Mouse (Mus musculus) left cerebral cortex, postnatal 10 days (tissue): ENCODE data around the gene Smim6. TPM values are rescaled to one million over a fixed set of nuclear protein-coding genes. Genes with fewer than 3 reads are reported as not detected.
A peak's percentile ranks its signal among the peaks of the same experiment; 100 is the strongest.

Source experiments
- DNase-seq, 2 experiments: peaks; one replicate each; pipeline ENCODE4 v3.0.0; 2021 to 2022; ENCODE audit warnings: low spot score in 2 of 2, mixed read lengths in 1 of 2; ENCODE audit errors: extremely low spot score in 1 of 2
- intact Hi-C: fragments of 180-260 bp; cut with DNase I; formaldehyde crosslinking; loops from one replicate; pipeline ENCODE4 v1.15.1; 2025
- total RNA-seq, 2 experiments: library from RNA; stranded (reverse); gene quantifications; 2 replicates each; pipeline ENCODE4 v1.2.3; 2021

The Smim6 gene
- total RNA-seq, 2 experiments from 2014 or later, result not detected

DNA sequence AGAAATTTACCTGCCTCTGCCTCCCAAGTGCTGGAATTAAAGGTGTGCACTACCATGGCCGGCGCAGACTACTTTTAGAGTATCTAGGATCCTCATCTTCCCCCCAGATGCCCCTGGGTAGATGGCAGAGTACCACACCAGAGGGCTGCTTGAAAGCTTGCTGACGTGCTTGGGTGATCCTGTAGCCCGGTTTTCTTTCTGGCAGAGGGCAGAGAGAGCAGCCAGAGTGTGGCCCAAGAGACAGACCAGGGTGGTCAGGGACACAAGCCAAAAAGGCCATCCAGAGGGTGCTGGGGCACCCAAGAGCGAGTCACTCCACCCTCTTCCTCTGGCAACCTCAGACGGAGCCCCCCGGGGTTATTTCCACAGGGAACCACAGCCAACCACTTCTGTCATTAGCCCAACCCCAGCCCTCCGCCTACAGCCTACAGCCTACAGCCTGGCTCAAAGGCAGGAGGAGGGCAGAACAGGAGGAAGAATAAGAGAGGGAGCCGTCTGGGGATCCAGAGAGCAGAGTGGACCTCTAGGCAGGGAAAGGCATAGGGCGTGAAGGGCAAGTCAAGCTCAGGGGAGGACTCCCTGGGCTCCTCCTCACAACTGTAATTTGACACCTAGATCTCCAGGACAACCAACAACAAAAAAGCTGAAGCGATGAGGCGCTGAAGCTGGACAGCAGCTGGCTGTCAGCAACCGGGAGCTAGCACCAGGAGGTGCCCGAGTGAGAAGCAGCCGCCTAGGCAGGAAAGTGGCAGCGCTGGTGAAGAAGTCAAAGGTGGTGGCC is 12.1 kb upstream of the Smim6 start, which contains the start of gene Smim5:
Gene Smim5, plus strand, starts transcription at position 481 of the 781 bp plus-strand sequence.
- intact Hi-C loops, result no loop called here
- DNase-seq, result no peak

GRCm38 (mm10) chr11:115900561-115901337 is 11.1 kb upstream of the Smim6 start:
- no peak for DNase-seq
- intact Hi-C loops, result no loop called here

DNA sequence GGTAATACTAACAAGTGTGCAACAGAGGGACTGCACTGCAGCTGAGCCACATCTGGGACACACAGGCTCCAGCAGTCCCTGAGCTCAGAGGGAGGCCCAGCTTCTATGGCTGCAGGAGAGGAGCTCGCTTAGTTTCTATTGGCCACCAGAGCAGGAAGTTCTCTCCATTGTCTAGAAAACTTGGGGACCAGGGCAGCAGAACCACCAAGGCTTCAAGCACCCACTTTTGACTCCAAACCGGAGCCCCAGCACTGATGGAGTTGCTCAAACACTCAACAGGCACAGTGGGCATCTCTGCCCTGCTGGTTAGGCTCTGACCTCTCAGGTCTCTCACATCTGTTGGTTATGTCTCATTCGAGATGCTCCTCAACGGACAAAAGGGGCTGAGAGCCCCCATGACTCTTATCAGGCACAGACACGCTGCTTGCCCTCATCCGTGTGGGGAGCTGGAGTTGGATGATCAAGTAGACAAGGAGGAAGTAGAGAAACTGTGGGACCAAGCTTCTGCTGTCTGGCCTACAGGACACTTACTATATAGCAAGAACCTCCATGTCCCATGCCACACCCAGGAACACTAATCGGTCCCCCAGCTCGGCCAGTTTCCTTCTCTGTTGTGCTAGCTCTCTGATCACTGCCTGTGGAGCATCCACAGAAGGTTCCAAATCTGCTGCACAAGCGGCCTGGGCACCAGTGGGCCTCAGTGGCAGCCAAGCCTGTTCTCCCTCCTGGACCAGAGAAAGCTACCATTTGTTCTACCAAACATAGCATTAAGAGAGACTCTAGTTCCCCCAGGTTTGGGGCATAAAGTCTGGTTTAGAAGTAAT is 10.3 kb upstream of the Smim6 start:
- intact Hi-C loops, result no loop called here
- DNase-seq, result no peak

- no peak for DNase-seq
- intact Hi-C loops, result no loop called here
These were observed 9.6 kb upstream of the Smim6 start for GRCm38 (mm10) chr11:115902177-115902576.

DNA sequence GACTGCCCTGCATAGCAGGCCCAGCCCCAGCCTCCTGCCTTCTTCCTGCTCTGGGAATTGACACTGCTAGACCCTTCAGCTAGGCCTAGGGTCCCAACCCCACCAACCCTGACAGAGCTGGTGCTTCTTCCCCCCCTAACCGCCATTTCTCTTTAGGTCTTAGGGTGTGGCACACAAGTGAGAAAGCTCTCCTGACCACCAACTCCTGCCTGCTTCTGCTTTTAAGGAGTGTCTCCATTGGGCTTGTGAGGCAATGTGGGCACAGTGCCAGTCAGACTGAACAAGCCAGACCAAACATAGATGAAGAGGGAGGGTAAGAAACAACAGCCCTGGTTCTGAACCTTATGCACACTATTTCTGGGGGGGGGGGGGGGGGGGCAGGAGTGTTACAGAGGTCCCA is 9.0 kb upstream of the Smim6 start:
- DNase-seq, result no peak
- intact Hi-C loops, result no loop called here

DNA sequence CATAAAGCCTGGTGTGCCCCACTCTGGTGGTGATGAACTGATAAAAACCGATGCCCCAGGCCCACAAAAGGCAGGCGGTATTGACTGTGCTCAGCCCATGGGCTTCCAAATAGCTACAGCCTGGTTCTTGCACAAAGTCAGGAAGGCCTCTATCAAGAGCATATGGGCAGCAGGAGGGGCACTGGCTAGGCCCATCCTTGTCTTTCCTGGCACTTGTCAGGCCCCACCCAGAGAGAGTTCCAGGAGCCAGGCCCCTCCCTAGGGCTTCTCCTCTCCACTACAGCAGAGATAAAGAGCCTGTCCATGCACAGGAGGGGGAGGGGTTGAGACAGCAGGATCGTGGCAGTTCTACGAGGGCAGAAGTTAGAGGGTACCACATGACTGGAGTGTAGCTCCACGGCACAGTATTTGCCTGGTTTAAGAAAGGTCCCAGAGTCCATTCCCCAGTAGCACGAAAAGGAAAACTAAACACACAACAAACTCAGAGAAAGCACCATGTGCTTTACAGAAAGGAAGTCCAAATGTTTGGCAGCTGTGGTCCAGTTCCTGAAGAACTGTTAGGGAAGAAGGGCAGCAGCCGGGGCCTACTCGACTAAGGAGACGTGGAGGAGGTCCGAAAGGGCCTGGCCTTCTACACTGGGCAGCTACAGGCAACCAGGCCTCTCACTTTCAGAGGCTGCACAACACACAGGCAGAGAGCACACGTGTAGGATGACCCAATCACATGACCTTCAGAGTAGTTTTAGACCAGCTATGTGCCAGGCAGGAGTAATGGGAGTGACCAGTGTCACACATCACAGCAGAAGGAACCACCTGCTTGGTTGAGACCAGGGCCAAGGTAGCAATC is 8.2 kb upstream of the Smim6 start:
- intact Hi-C loops, result no loop called here
- no peak for DNase-seq

- no peak for DNase-seq
- intact Hi-C loops, result no loop called here
These were observed 7.4 kb upstream of the Smim6 start for GRCm38 (mm10) chr11:115904231-115904955.

- DNase-seq, result no peak
These were observed 6.6 kb upstream of the Smim6 start for GRCm38 (mm10) chr11:115904956-115905790.

DNA sequence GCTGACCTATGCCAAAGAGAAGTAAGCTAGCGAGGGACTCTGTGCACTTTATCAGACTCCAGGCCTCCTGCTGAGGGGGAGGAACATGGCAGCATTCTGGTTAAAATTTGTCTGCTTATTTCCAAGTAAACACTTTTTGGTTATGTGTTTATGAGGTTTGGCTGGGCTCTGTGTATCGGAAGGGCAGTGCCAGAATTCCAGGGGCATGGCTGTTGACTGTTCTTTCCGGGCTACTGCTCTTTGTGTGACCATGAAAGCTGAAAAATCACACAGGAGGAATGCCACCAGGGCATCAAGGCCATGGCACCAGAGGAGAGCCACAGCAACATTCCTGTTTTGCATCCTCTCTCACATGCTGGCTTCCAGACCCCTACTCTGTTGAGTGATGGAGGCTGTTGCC is 5.7 kb upstream of the Smim6 start:
- intact Hi-C loops, result no loop called here
- no peak for DNase-seq

More at GRCm38 (mm10) chr11:115904956-115905790, 6.6 kb upstream of the Smim6 start:
- intact Hi-C loops, result no loop called here

DNA sequence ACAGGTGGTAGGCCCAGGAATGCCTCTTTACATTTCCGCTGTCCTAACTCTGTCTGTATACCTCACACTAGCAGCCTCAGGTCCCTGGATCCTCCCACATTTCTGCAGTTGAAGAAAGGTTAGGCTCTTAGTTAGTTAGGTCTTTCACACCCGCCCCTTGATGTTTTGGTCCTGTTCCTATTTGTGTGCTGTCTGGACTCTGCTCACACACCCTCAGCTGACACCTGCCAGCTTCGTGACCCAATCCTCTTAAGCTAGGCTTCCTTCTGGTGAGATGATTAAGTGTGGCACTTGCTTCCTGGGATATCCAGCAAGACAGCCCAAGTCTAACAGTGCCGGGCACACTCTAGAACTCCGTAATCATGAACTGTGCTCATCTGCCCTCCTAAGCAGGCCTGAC is 5.3 kb upstream of the Smim6 start:
- no peak for DNase-seq
- intact Hi-C loops, result no loop called here

DNA sequence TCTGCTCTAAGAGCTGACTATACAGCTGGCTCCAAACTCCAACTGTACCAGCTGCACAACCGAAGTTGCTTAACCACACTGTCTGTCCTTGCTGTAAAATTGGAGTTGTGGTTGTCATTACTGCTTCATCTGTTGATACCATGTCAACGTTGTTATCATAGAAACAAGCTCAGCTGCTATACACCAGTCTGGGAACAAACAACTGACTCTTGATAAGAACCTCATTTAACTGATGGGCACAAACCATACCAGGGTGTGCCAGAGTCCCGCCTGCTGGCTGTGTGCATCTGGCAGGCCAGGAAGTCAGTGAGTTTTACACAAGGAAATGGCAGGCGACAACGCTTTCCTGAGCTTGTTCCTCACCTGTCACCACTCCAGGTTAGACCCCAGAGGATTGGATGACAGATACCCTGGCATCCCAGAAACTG is 669 bp upstream of the Smim6 start:
- no peak for DNase-seq
- intact Hi-C loops, result no loop called here

DNA sequence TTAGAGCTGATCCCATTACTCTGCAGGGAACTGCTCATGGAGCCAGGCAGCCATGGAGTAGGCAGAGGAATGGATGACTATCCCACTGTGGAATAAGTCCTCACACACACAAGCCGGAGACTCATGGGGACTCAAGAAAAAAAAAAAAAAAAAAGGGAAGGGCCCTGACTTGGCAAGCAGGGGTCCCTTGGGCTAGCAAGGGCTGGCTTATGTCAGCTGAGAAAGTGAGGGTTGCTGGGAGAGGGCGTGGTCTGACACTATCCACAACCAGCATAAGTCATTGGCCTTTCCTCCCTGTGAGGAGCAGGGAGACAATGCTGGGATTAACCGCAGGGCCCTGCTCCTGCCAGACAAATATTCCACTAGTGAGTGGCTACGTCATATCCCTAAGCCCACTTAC is 4.8 kb downstream of the Smim6 start:
- intact Hi-C loops, result no loop called here
- no peak for DNase-seq

DNA sequence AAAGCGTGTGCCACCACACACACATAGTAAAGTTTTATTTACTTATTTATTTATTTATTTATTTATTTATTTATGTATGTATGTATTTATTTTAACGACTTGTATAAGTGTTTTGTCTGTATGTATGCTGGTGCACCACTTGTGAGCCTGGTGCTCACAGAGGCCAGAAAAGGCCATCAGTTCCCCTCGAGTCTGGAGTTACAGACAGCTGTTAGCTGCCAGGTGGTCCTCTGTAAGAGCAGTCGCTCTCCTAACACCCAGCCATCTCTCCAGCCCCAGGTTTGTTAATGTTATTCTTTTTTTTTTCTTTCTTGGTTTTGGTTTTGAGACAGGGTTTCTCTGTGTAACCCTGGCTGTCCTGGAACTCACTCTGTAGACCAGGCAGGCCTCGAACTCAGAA is 6.8 kb downstream of the Smim6 start:
- intact Hi-C loops, result no loop called here
- no peak for DNase-seq

DNA sequence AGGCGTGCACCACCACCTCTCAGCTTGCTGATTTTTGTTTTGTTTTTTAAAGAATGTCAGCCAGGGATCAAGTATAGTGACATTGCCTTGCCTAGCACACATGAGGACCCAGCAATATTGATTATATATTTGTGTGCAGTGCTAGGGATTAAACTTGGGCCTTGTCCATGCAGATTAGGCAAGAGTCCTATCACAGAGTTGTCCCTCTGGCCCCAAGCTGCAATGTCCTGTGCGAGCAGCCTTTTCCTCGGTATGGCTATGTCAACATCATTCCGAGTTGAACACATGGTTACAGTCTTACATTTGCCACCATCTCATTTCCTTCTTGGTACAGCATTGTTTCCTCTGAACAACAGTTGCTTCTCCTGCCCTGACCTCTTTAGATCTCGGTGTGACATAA is 7.3 kb downstream of the Smim6 start:
- intact Hi-C loops, result no loop called here
- DNase-seq, result no peak

DNA sequence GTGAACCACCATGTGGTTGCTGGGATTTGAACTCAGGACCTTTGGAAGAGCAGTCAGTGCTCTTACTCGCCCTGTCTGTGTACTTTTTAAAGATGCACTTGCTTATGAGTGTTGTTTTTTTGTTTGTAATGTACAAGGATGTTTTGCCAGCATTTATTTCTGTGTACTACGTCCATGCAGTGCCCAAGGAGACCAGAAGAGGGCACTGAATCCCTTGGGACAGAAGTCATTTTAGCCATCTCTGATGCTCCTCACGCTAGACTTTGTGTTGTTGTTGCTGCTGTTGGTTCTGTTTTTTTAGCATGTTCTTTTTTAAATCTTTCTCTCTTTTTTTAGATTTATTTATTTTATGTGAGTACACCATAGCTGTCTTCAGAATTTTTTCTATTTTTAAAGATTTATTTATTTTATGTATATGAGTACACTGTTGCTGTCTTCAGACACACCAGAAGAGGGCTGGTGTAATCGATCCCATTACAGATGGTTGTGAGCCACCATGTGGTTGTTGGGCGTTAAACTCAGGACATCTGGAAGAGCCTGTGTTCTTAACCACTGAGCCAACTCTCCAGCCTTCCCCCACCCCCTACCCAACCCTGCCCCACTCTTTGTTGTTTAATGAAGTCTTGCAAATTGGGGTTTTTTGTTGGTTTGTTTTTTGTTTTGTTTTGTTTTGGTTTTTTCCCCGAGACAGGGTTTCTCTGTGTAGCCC is 8.4 kb downstream of the Smim6 start:
- intact Hi-C loops, result no loop called here
- DNase-seq, result peak in 1 of 2 experiments; percentile 44

GRCm38 (mm10) chr11:115921986-115922385 is 10.2 kb downstream of the Smim6 start:
- intact Hi-C loops, result no loop called here
- DNase-seq, result no peak
